Mouse (Mus musculus): ENCODE measurements around the gene A630001G21Rik.

DNA sequence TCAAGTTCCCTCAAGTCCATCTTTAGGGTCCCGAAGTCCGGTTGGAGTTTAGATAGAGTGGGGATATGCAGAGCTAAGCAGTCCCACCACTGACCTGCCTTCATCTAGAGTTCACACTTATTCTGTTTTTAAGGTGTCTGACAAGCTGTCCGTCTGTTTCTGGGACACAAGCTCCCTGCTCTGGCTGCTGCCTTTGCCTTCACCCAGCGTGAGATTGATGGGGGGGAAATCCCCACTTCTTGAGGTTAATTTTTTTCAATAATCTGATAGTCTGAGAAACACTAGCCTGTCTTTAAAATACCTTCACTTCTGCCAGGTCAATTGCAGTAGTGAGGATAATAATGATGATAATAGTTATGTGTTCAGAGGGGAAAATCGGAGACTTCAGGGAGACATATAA lies 36.1 kb downstream of the A630001G21Rik start:
- TF ChIP-seq POLR2A (IDR thresholded peaks at IDR 0.05; ENCODE audit: insufficient read length, low read depth) (no peak), POLR2AphosphoS2 (IDR thresholded peaks at IDR 0.05; ENCODE audit: insufficient read length, low read depth) (no peak), CEBPB (IDR thresholded peaks at IDR 0.05; ENCODE audit: insufficient read depth, poor library complexity, severe bottlenecking) (no peak), TCF12 (IDR thresholded peaks at IDR 0.05; ENCODE audit: insufficient read depth, poor library complexity, severe bottlenecking) (no peak), MAX (IDR thresholded peaks at IDR 0.05; ENCODE audit: low read depth) (no peak), MYOG (IDR thresholded peaks at IDR 0.05; ENCODE audit: control insufficient read depth in 1 of 3, insufficient read depth in 1 of 3, insufficient read length in 2 of 3, low read depth in 2 of 3) (no peak), USF1 (IDR thresholded peaks at IDR 0.05; ENCODE audit: low read depth) (no peak), E2F4 (IDR thresholded peaks at IDR 0.05; ENCODE audit: insufficient read depth) (no peak), TCF3 (IDR thresholded peaks at IDR 0.05; ENCODE audit: insufficient read length, low read depth) (no peak)

Data from myocyte (in vitro differentiated cells).